Mouse (Mus musculus): Measurements from ENCODE around the gene Hemk1.

GRCm38 (mm10) chr9:107277603-107278002 is 60.5 kb downstream of the Hemk1 start:
- TF ChIP-seq CTCF (IDR thresholded peaks at IDR 0.05; ENCODE audit: low read depth, low read length) (no peak), GATA2 (IDR thresholded peaks at IDR 0.05; ENCODE audit: borderline replicate concordance, low read depth, low read length) (no peak), GATA1 (IDR thresholded peaks at IDR 0.05; ENCODE audit: borderline replicate concordance, low read length) (no peak), POLR2AphosphoS5 (IDR thresholded peaks at IDR 0.05; ENCODE audit: insufficient replicate concordance, low read depth, low read length) (no peak), TAL1 (conservative IDR thresholded peaks at IDR 0.05; ENCODE audit: low read depth, low read length) (no peak)
